Mouse (Mus musculus) cortical plate, adult 2 months (tissue): ENCODE measurements at regions not wholly inside any gene's neighbourhood (a gene's known extent, or its start where the extent isn't known, plus 50 kb on each side); places are given as distances from the start of the nearest gene placed in this dataset.

Source experiments
- CTCF ChIP-seq: fragments of 200-500 bp; IDR thresholded peaks from 2 replicates; pipeline ENCODE4 v1.5.1; 2011; ENCODE audit warnings: mild to moderate bottlenecking, control low read depth, low read length; ENCODE audit not compliant: insufficient read depth; ENCODE audit errors: extremely low read depth
- POLR2A ChIP-seq: fragments of 200-500 bp; IDR thresholded peaks from 2 replicates; pipeline ENCODE4 v1.6.1; 2011; ENCODE audit warnings: mild to moderate bottlenecking, low read length, control low read depth; ENCODE audit not compliant: insufficient read depth; ENCODE audit errors: extremely low read depth

DNA sequence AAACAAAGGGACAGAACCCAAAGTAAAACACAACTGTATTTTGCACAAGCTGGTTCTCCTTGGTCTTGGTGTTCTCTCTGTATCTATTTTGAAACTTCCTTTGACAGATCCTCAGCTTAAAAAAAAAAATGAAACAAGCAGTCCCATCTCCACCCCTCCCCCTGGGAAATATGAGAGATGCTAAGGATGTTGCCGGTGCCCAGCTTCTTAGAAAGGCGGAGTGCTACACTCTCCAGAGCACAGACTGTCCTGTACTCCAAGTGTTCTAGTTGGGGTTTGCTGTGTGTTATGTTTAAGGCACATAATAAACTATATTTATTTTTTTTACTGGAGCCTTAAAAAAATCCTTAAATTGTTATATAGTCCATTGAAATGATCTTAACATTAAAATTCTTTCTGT lies 78.1 kb downstream of the Bod1 start:
- no peak for TF ChIP-seq CTCF
- TF ChIP-seq POLR2A = no peak
